ENCODE assay signal across 8 mouse cellular contexts in the genomic region with DNA sequence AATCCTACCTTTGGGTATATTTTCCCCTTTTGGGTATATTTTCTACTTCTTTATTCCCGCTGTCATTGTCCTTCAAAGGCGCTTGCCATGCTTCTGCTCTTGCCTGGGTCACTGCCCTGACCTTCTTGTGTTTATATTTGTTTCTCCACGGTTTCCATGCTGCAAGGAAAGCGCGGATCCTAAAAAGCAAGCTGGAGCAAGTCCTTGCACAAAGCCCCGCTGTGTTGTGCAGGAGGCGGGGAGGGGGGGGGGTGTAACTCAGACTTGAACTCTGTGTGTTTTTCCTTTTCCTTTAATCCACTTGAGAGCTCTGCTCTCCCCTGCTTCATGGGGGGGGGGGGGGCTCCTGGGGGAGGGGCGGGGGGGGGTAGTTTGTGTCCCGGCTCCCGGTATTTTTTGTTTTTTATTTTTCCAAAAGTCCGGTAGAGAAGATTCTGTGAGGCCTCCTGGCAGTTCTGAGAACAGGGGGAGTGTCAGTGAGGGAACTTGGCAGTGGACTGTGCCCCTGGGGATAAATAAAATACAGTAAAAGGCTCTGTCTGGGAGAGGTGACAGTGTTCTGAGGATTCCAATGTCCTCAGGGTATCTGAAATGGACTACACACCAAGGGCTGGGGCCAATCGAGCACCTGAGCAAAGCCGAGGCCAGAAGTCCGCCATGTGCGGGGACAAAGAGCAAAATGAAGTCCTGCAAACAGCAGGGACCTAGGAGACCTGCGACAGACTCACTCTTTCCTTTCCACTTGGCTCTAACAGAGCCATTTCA.
A peak's percentile ranks its signal among the peaks of the same experiment; 100 is the strongest.
DNase-seq lines count a peak whose midpoint lies in the region; ATAC-seq lines count a peak whose summit lies in the region.

No protein-coding gene starts in this region.

- no peak overlapping the region for H3K4me3 ChIP-seq in hindbrain, embryonic 13.5 days
- H3K4me3 ChIP-seq in lung, embryonic 16.5 days (ENCODE audit: low read length): no peak overlapping the region

- WGBS in hindbrain, embryonic 13.5 days: 26% methylated on average over 16 of the region's 16 CpGs
- 15% methylated on average over 16 of the region's 16 CpGs for WGBS in lung, embryonic 16.5 days

- DNase-seq in embryo, embryonic 11 days: peak; percentile 79
- DNase-seq in fat pad, adult 2 months (ENCODE audit: extremely low read depth, low read depth, low spot score): peak; percentile 28
- peak; percentile 63 for DNase-seq in retina, postnatal 1 day
- DNase-seq in frontal cortex, postnatal 25 days (ENCODE audit: low spot score in 2 of 2): no peak
- no peak for DNase-seq in c-Kit-positive CD71-positive TER-119-positive erythroid progenitor cells, embryonic 14.5 days (ENCODE audit: low spot score)

- H3K27ac ChIP-seq in hindbrain, embryonic 13.5 days: peak overlapping the region; percentile 52; the same call in 1 of the 2 replicates
- peak overlapping the region; percentile 52; the same call in 1 of the 2 replicates for H3K27ac ChIP-seq in lung, embryonic 16.5 days (ENCODE audit: low read length)

- H3K4me1 ChIP-seq in hindbrain, embryonic 13.5 days (replicated peaks): peaks cover 16% of the 10 kb centered on the region; the same call in 1 of the 2 replicates
- H3K4me1 ChIP-seq in lung, embryonic 16.5 days (replicated peaks; ENCODE audit: control insufficient read depth, insufficient read depth, low read length): peaks cover 22% of the 10 kb centered on the region

- H3K4me2 ChIP-seq in hindbrain, embryonic 13.5 days: peak overlapping the region; percentile 40
- peak overlapping the region; percentile 43 for H3K4me2 ChIP-seq in lung, embryonic 16.5 days (ENCODE audit: low read depth, low read length)

- H3K36me3 ChIP-seq in hindbrain, embryonic 13.5 days: no peaks in the 10 kb centered on the region
- H3K36me3 ChIP-seq in lung, embryonic 16.5 days (ENCODE audit: control insufficient read depth, insufficient read depth, low read length): no peaks in the 10 kb centered on the region

- H3K9me3 ChIP-seq in hindbrain, embryonic 13.5 days: no peaks in the 10 kb centered on the region
- H3K9me3 ChIP-seq in lung, embryonic 16.5 days (ENCODE audit: control insufficient read depth, low read length): no peaks in the 10 kb centered on the region

- H3K27me3 ChIP-seq in hindbrain, embryonic 13.5 days: peaks cover 14% of the 10 kb centered on the region
- no peaks in the 10 kb centered on the region for H3K27me3 ChIP-seq in lung, embryonic 16.5 days (ENCODE audit: control insufficient read depth, insufficient read depth, low read depth, low read length)

- ATAC-seq in hindbrain, embryonic 13.5 days (ENCODE audit: low FRiP score): peak; percentile 65
- ATAC-seq in lung, embryonic 16.5 days (ENCODE audit: low read depth): peak; percentile 71
- ATAC-seq in erythroid progenitor cell, adult 5-6 weeks (replicated peaks; ENCODE audit: low FRiP score, poor library complexity, severe bottlenecking): no peak

- no peak overlapping the region for H3K9ac ChIP-seq in hindbrain, embryonic 13.5 days
- H3K9ac ChIP-seq in lung, embryonic 16.5 days (ENCODE audit: low read length): peak overlapping the region; percentile 39

Comparison
In these comparisons a context has a peak if more than half of its experiments do, and no peak if none do; other contexts are left out.
1. DNase-seq: peak in embryo, embryonic 11 days (single experiment), fat pad, adult 2 months (single experiment) and retina, postnatal 1 day (single experiment); none in frontal cortex, postnatal 25 days (0 of 2) and c-Kit-positive CD71-positive TER-119-positive erythroid progenitor cells, embryonic 14.5 days (single experiment).